Mouse (Mus musculus): Measurements from ENCODE around the gene Muc1.

DNA sequence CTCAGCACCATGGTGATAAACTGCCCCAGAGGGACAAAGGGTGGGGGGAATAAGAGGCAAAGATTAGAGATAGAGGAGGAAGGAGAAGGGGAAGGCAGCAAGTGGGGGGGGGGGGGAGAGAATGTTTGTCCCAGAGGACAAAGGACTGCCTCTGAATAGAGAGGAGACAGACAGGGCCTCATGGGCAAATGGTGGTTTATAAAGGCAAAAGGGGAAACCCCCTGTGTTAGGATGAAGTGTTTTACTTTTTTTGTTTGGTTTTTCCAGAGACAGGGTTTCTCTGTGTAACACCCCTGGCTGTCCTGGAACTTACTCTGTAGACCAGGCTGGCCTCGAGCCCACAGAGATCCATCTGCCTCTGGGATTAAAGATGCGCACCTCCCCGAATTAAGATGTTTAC lies 31.4 kb downstream of the Muc1 start:
- TF ChIP-seq EP300 (optimal IDR thresholded peaks at IDR 0.05) (no peak), CTCF (IDR thresholded peaks at IDR 0.05; ENCODE audit: low read depth) (no peak)

Measured in stomach, postnatal 0 days (tissue).